Mouse (Mus musculus): ENCODE results near the gene Pgd. TPM values are rescaled to one million over a fixed set of nuclear protein-coding genes. Genes with fewer than 3 reads are reported as not detected.

Pgd gene
- polyA plus RNA-seq, 1 experiment from 2014 or later = 113 TPM

- no peak overlapping the region for H3K4me3 ChIP-seq (ENCODE audit: low read depth, low read length)
These were observed 2.4 kb downstream of the Pgd start for GRCm38 (mm10) chr4:149164150-149164549.

DNA sequence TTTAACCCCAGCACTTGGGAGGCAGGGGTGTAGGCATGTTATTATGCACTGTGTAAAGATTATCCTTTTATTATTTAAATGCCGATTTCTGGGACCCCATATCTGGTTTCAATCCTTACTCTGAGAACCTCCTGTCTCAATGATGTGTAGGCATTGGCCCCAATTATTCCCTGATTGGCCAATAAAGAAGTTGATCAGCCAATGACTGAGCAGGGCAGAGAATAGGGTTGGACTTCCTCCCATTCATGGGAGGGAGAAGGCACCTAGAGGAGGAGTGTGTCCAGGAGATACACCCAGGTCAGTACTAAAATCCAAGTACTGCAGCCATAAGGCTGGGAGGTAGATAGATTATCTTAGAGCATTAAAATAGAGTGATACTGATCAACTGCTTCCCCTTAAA, 3.4 kb downstream of the Pgd start:
- TF ChIP-seq CTCF (IDR thresholded peaks at IDR 0.05; ENCODE audit: low read depth) = no peak
- H3K27me3 ChIP-seq (replicated peaks; ENCODE audit: control insufficient read depth, insufficient read depth, low read length) = no peaks in the 10 kb centered on the region
- peaks cover 8% of the 10 kb centered on the region; the same call in 1 of the 2 replicates for H3K4me1 ChIP-seq (replicated peaks; ENCODE audit: control insufficient read depth, insufficient read depth, low read length)
- H3K27ac ChIP-seq (ENCODE audit: low read depth, low read length) = no peak overlapping the region
- 0 out of 2 replicates have a peak overlapping the region, but pooled peaks have one; percentile 0 for H3K4me2 ChIP-seq (replicated peaks; ENCODE audit: low read depth)
- no peak for ATAC-seq
- H3K36me3 ChIP-seq (ENCODE audit: control insufficient read depth, insufficient read depth) = peaks cover 57% of the 10 kb centered on the region
- no peak overlapping the region for H3K9ac ChIP-seq (ENCODE audit: low read depth, low read length)
- WGBS = 53% methylated on average over 1 of the region's 1 CpGs
- no peaks in the 10 kb centered on the region for H3K9me3 ChIP-seq (ENCODE audit: control insufficient read depth)
- no peak overlapping the region for H3K4me3 ChIP-seq (ENCODE audit: low read depth, low read length)

More at GRCm38 (mm10) chr4:149164150-149164549, 2.4 kb downstream of the Pgd start:
- no peaks in the 10 kb centered on the region for H3K27me3 ChIP-seq (replicated peaks; ENCODE audit: control insufficient read depth, insufficient read depth, low read length)
- 33% methylated on average over 5 of the region's 5 CpGs for WGBS
- H3K4me1 ChIP-seq (replicated peaks; ENCODE audit: control insufficient read depth, insufficient read depth, low read length) = peaks cover 8% of the 10 kb centered on the region
- peaks cover 48% of the 10 kb centered on the region for H3K36me3 ChIP-seq (ENCODE audit: control insufficient read depth, insufficient read depth)
- no peak for ATAC-seq
- H3K9ac ChIP-seq (ENCODE audit: low read depth, low read length) = no peak overlapping the region
- H3K4me2 ChIP-seq (replicated peaks; ENCODE audit: low read depth) = 0 out of 2 replicates have a peak overlapping the region, but pooled peaks have one; percentile 24
- no peak overlapping the region for H3K27ac ChIP-seq (ENCODE audit: low read depth, low read length)
- H3K9me3 ChIP-seq (ENCODE audit: control insufficient read depth) = no peaks in the 10 kb centered on the region
- peak; percentile 65 for TF ChIP-seq CTCF (IDR thresholded peaks at IDR 0.05; ENCODE audit: low read depth)

DNA sequence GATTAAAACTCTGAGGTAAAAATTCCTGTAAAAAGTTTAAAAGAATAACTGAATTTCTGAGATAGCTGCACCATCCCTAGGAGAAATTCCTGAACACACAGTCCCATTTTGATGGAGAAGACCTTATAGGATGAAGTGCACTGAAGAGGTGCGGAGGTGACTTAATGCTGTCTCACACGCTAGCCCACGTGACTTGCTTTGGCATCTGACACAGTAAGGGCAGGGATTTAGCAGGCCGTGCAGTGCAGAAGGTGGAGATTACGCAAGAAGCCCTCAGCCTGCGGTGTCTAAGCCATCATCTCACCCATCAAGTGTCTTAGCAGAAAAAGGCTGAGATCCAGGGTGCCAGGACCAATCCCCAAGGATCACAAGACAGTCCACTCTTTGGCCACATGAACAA, 5.4 kb downstream of the Pgd start:
- no peak for TF ChIP-seq CTCF (IDR thresholded peaks at IDR 0.05; ENCODE audit: low read depth)
- Histone ChIP-seq H3K9me3 (ENCODE audit: control insufficient read depth) (no peaks in the 10 kb centered on the region), H3K4me1 (replicated peaks; ENCODE audit: control insufficient read depth, insufficient read depth, low read length) (peaks cover 8% of the 10 kb centered on the region; the same call in 1 of the 2 replicates), H3K27me3 (replicated peaks; ENCODE audit: control insufficient read depth, insufficient read depth, low read length) (no peaks in the 10 kb centered on the region), H3K36me3 (ENCODE audit: control insufficient read depth, insufficient read depth) (peaks cover 76% of the 10 kb centered on the region), H3K4me3 (ENCODE audit: low read depth, low read length) (no peak overlapping the region), H3K4me2 (replicated peaks; ENCODE audit: low read depth) (no peak overlapping the region), H3K9ac (ENCODE audit: low read depth, low read length) (no peak overlapping the region), H3K27ac (ENCODE audit: low read depth, low read length) (no peak overlapping the region)
- no peak for ATAC-seq
- 85% methylated on average over 6 of the region's 6 CpGs for WGBS

DNA sequence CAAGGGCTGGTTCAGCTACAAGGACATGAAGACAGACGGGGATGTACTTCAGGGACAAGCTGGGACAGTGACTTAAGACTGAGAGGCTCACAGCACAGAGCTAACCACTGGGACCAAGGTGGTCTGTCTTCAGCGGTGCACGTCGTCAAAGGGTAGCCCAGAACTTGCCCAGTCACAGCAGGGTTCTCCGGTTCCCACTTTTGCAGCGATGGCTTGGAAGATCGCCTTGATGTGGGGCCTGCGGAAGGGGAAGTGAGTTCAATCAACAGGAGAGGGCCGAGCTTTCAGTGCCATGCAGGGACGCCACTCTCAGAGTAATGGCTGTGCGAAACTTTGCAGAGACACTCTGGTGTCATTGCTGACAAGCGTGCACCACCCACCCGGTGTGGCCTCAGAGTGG, 6.7 kb downstream of the Pgd start:
- H3K9me3 ChIP-seq (ENCODE audit: control insufficient read depth) = no peaks in the 10 kb centered on the region

GRCm38 (mm10) chr4:149159203-149159602, 7.4 kb downstream of the Pgd start:
- TF ChIP-seq CTCF (IDR thresholded peaks at IDR 0.05; ENCODE audit: low read depth) = no peak
- Histone ChIP-seq H3K4me2 (replicated peaks; ENCODE audit: low read depth) (no peak overlapping the region), H3K27ac (ENCODE audit: low read depth, low read length) (peak overlapping the region; percentile 46; the same call in 1 of the 2 replicates), H3K9ac (ENCODE audit: low read depth, low read length) (no peak overlapping the region), H3K27me3 (replicated peaks; ENCODE audit: control insufficient read depth, insufficient read depth, low read length) (no peaks in the 10 kb centered on the region), H3K9me3 (ENCODE audit: control insufficient read depth) (no peaks in the 10 kb centered on the region), H3K36me3 (ENCODE audit: control insufficient read depth, insufficient read depth) (peaks cover 95% of the 10 kb centered on the region), H3K4me3 (ENCODE audit: low read depth, low read length) (no peak overlapping the region), H3K4me1 (replicated peaks; ENCODE audit: control insufficient read depth, insufficient read depth, low read length) (0 out of 2 replicates have a peak, but pooled peaks cover 4% of the 10 kb centered on the region)
- WGBS = 77% methylated on average over 2 of the region's 2 CpGs
- ATAC-seq = no peak

More for the DNA sequence above, 6.7 kb downstream of the Pgd start:
- ATAC-seq = no peak
- no peak overlapping the region for H3K27ac ChIP-seq (ENCODE audit: low read depth, low read length)
- H3K9ac ChIP-seq (ENCODE audit: low read depth, low read length) = no peak overlapping the region
- H3K4me3 ChIP-seq (ENCODE audit: low read depth, low read length) = no peak overlapping the region
- peaks cover 88% of the 10 kb centered on the region for H3K36me3 ChIP-seq (ENCODE audit: control insufficient read depth, insufficient read depth)
- 0 out of 2 replicates have a peak, but pooled peaks cover 4% of the 10 kb centered on the region for H3K4me1 ChIP-seq (replicated peaks; ENCODE audit: control insufficient read depth, insufficient read depth, low read length)
- H3K27me3 ChIP-seq (replicated peaks; ENCODE audit: control insufficient read depth, insufficient read depth, low read length) = no peaks in the 10 kb centered on the region
- H3K4me2 ChIP-seq (replicated peaks; ENCODE audit: low read depth) = no peak overlapping the region
- 83% methylated on average over 13 of the region's 13 CpGs for WGBS
- TF ChIP-seq CTCF (IDR thresholded peaks at IDR 0.05; ENCODE audit: low read depth) = no peak

- 58% methylated on average over 8 of the region's 8 CpGs for whole genome bisulfite sequencing
- ATAC-seq = peak; percentile 84
- H3K4me1 ChIP-seq (replicated peaks; ENCODE audit: control insufficient read depth, insufficient read depth, low read length) = no peaks in the 10 kb centered on the region
- no peaks in the 10 kb centered on the region for H3K27me3 ChIP-seq (replicated peaks; ENCODE audit: control insufficient read depth, insufficient read depth, low read length)
- peak overlapping the region; percentile 21; the same call in 1 of the 2 replicates for H3K27ac ChIP-seq (ENCODE audit: low read depth, low read length)
- peaks cover 96% of the 10 kb centered on the region for H3K36me3 ChIP-seq (ENCODE audit: control insufficient read depth, insufficient read depth)
- no peak overlapping the region for H3K4me2 ChIP-seq (replicated peaks; ENCODE audit: low read depth)
- no peak overlapping the region for H3K9ac ChIP-seq (ENCODE audit: low read depth, low read length)
- no peak for TF ChIP-seq CTCF (IDR thresholded peaks at IDR 0.05; ENCODE audit: low read depth)
- H3K4me3 ChIP-seq (ENCODE audit: low read depth, low read length) = no peak overlapping the region
- no peaks in the 10 kb centered on the region for H3K9me3 ChIP-seq (ENCODE audit: control insufficient read depth)
These were observed 9.1 kb downstream of the Pgd start for GRCm38 (mm10) chr4:149157415-149157973.
